Mouse (Mus musculus): ENCODE measurements at regions not wholly inside any gene's neighbourhood (a gene's known extent, or its start where the extent isn't known, plus 50 kb on each side); places are given as distances from the start of the nearest gene placed in this dataset.

GRCm38 (mm10) chr14:110013229-110013628 is 741.7 kb downstream of the Slitrk6 start:
- no peak for DNase-seq (ENCODE audit: low read depth, low spot score)

- no peak for DNase-seq (ENCODE audit: low read depth, low spot score)
Measured at GRCm38 (mm10) chr14:110007159-110007558, 747.8 kb downstream of the Slitrk6 start.

GRCm38 (mm10) chr14:109985026-109985425 is 769.9 kb downstream of the Slitrk6 start:
- no peak for DNase-seq (ENCODE audit: low read depth, low spot score)

- DNase-seq (ENCODE audit: low read depth, low spot score) = no peak
Measured at GRCm38 (mm10) chr14:109958008-109958407, 796.9 kb downstream of the Slitrk6 start.

- DNase-seq (ENCODE audit: low read depth, low spot score) = no peak
Measured at GRCm38 (mm10) chr14:109941944-109942343, 813.0 kb downstream of the Slitrk6 start.

GRCm38 (mm10) chr14:109941162-109941561 is 813.8 kb downstream of the Slitrk6 start:
- no peak for DNase-seq (ENCODE audit: low read depth, low spot score)

GRCm38 (mm10) chr14:109937432-109937831 is 817.5 kb downstream of the Slitrk6 start:
- DNase-seq (ENCODE audit: low read depth, low spot score) = no peak

- no peak for DNase-seq (ENCODE audit: low read depth, low spot score)
Measured at GRCm38 (mm10) chr14:109928977-109929376, 826.0 kb downstream of the Slitrk6 start.

- DNase-seq (ENCODE audit: low read depth, low spot score) = no peak
Measured at GRCm38 (mm10) chr14:109891896-109892165, 863.1 kb downstream of the Slitrk6 start.

GRCm38 (mm10) chr14:109891151-109891895 is 863.6 kb downstream of the Slitrk6 start:
- no peak for DNase-seq (ENCODE audit: low read depth, low spot score)

- DNase-seq (ENCODE audit: low read depth, low spot score) = no peak
Measured at GRCm38 (mm10) chr14:109876950-109877663, 877.8 kb downstream of the Slitrk6 start.

- peak; percentile 3 for DNase-seq (ENCODE audit: low read depth, low spot score)
Measured at GRCm38 (mm10) chr14:109874230-109874629, 880.7 kb downstream of the Slitrk6 start.

GRCm38 (mm10) chr14:109840354-109841104 is 914.4 kb downstream of the Slitrk6 start:
- no peak for DNase-seq (ENCODE audit: low read depth, low spot score)

GRCm38 (mm10) chr14:109802522-109803126 is 888.7 kb upstream of the Slitrk1 start:
- DNase-seq (ENCODE audit: low read depth, low spot score) = no peak

- no peak for DNase-seq (ENCODE audit: low read depth, low spot score)
Measured at GRCm38 (mm10) chr14:109772246-109772645, 858.3 kb upstream of the Slitrk1 start.

- no peak for DNase-seq (ENCODE audit: low read depth, low spot score)
Measured at GRCm38 (mm10) chr14:109760892-109761291, 846.9 kb upstream of the Slitrk1 start.

All from skeletal muscle tissue, adult 2 months (tissue).